Mouse (Mus musculus): ENCODE results near the gene Zfyve19.

DNA sequence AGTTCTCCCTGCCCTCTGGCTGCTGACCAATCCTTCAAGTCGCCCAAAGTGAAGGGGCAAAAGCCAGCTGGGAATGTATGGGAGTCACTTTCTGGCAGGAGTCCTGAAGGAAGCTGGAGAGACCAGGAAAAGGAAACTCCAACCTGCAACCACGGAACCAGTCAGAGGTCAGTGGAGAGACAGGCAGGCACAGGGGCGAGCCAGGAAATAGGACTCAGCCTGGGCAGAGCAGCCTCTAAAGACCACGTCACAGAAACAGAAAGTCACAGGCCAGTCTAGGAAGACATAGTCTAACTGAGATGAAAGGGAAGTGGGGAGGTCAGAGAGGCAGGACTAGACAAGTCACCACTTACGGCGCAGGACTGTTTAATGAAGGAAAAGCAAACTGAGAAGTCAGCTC is 32.8 kb upstream of the Zfyve19 start:
- TF ChIP-seq POLR2A (IDR thresholded peaks at IDR 0.05; ENCODE audit: low read depth, low read length) = no peak
- TF ChIP-seq CTCF (IDR thresholded peaks at IDR 0.05; ENCODE audit: extremely low read depth, insufficient read length, insufficient replicate concordance, low read depth, low read length) = no peak

Measured in small intestine, adult 2 months (tissue).